In the genomic region with DNA sequence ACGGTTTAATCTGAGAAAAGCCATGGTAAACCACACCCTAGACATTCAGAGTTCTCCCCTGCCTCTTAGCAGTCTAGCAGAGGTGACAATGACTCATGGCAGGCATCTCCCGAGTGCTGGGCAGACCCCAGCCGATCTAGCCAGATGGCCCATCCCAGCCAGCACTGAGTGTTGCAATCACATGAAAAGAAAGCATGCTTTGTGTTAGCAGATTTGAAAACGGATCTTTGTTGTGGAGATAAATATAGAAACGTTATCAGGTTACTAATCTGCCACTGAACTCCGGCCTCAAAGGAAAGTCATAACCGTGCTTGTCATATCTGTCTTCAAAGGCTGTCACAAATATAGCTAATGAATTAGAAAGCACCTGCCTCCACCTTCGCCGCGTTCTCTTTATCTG, we compare ENCODE assay signal across 14 mouse cellular contexts. TPM values are rescaled to one million over a fixed set of nuclear protein-coding genes. Genes with fewer than 3 reads are reported as not detected.
DNase-seq lines count a peak whose midpoint lies in the region; ATAC-seq and TF ChIP-seq lines count a peak whose summit lies in the region.
"Had no signal": no experiment of that assay in that cellular context is flagged by ENCODE, and none has a peak within 500 bp of the region (broad histone marks: within the 10 kb centered on the region; RNA-seq: fewer than 3 reads in every experiment).

No protein-coding gene starts in this region.

- H3K27me3 ChIP-seq in embryonic facial prominence, embryonic 10.5 days (replicated peaks; ENCODE audit: low read depth, poor library complexity, severe bottlenecking), result no peaks in the 10 kb centered on the region
- no peaks in the 10 kb centered on the region for H3K27me3 ChIP-seq in kidney, adult 2 months (replicated peaks; ENCODE audit: control insufficient read depth, insufficient read depth, low read length)

- peak; percentile 9 for DNase-seq in adrenal gland, postnatal 10 days
- no peak for DNase-seq in adrenal gland, adult 18-20 months (ENCODE audit: low spot score in 2 of 2)
- peak; percentile 12 for DNase-seq in layer of hippocampus, adult 9-11 months
- no peak for DNase-seq in layer of hippocampus, postnatal 10 days (ENCODE audit: low spot score in 2 of 2)
- peak; percentile 26 for DNase-seq in embryonic facial prominence, embryonic 10.5 days (ENCODE audit: low spot score)
- DNase-seq in kidney, adult 2 months, result no peak
- no peak for DNase-seq in kidney, adult 8-10 months
- DNase-seq: B cell, adult 2 months; cerebellum, postnatal 14 days; kidney, postnatal 10 days had no signal

- peaks cover 22% of the 10 kb centered on the region for H3K4me1 ChIP-seq in embryonic facial prominence, embryonic 10.5 days
- no peaks in the 10 kb centered on the region; the same call in 1 of the 2 replicates for H3K4me1 ChIP-seq in kidney, adult 2 months (ENCODE audit: control insufficient read depth, insufficient read depth, low read length)

- WGBS in embryonic facial prominence, embryonic 10.5 days, result 47% methylated on average over 10 of the region's 10 CpGs
- WGBS in kidney, adult 2 months, result 44% methylated on average over 10 of the region's 10 CpGs

- H3K4me3 ChIP-seq in embryonic facial prominence, embryonic 10.5 days, result no peak overlapping the region
- H3K4me3 ChIP-seq in kidney, adult 2 months (ENCODE audit: insufficient read depth, low read depth, low read length), result no peak overlapping the region

- H3K27ac ChIP-seq in embryonic facial prominence, embryonic 10.5 days (replicated peaks), result no peak overlapping the region
- H3K27ac ChIP-seq in kidney, adult 2 months (ENCODE audit: insufficient read depth, low read depth, low read length), result no peak overlapping the region
- H3K27ac ChIP-seq: hindbrain, embryonic 14.5 days; liver, embryonic 14.5 days had no signal

- TF ChIP-seq POLR2A in kidney, adult 2 months (IDR thresholded peaks at IDR 0.05; ENCODE audit: low read depth, low read length), result no peak

- no peaks in the 10 kb centered on the region for H3K36me3 ChIP-seq in embryonic facial prominence, embryonic 10.5 days (replicated peaks)
- no peaks in the 10 kb centered on the region for H3K36me3 ChIP-seq in kidney, adult 2 months (ENCODE audit: control insufficient read depth, insufficient read depth, low read length)

- TF ChIP-seq CTCF in kidney, adult 2 months (conservative IDR thresholded peaks at IDR 0.05; ENCODE audit: insufficient read depth, insufficient read length, low read depth, low read length), result no peak

- no peaks in the 10 kb centered on the region for H3K9me3 ChIP-seq in embryonic facial prominence, embryonic 10.5 days

- ATAC-seq in megakaryocyte progenitor cell, adult 5-6 weeks (replicated peaks; ENCODE audit: poor library complexity), result peak; percentile 70

RNA-seq across cellular contexts. Expression of a gene that starts 47.4 kb away (rescaled TPM):
- 1 to 10 TPM; 6.3 to 8.1 TPM for total RNA-seq in adrenal gland, postnatal 10 days (2021)
- 1 to 10 TPM; 3.6 to 3.9 TPM for total RNA-seq in adrenal gland, adult 18-20 months (2021)
- 1 to 10 TPM in 1 of 2 experiments, under 1 TPM in 1; 0.96 to 1.0 TPM for total RNA-seq in layer of hippocampus, postnatal 10 days (2021)
- polyA plus RNA-seq in embryonic facial prominence, embryonic 10.5 days (2016; fragmentation: Nextera tagmentation; extraction: Ambion mirVana), result 5.7 and 12.1 TPM in 2 replicates
- not detected in 2 replicates for total RNA-seq in megakaryocyte progenitor cell, adult 5-6 weeks (2015)
- not detected in 2 replicates for total RNA-seq in megakaryocyte progenitor cell, adult 5-6 weeks (2017)
- 11.8 and 12.3 TPM in 2 replicates for polyA plus RNA-seq in kidney, adult 2 months (2012; rRNA removed)
- total RNA-seq: megakaryocyte-erythroid progenitor cell, adult 5-6 weeks had no signal

Comparison
In these comparisons a context has a peak if more than half of its experiments do, and no peak if none do; other contexts are left out.
1. DNase-seq: peak in adrenal gland, postnatal 10 days (single experiment), layer of hippocampus, adult 9-11 months (single experiment) and embryonic facial prominence, embryonic 10.5 days (single experiment); none in adrenal gland, adult 18-20 months (0 of 2), layer of hippocampus, postnatal 10 days (0 of 2), kidney, adult 2 months (single experiment) and kidney, adult 8-10 months (0 of 2).